Mouse (Mus musculus) G1E (cell line): ENCODE measurements around the gene Tanc2. TPM values are rescaled to one million over a fixed set of nuclear protein-coding genes. Genes with fewer than 3 reads are reported as not detected.

Source experiments
- ATAC-seq: 2 replicates; pipeline ENCODE4 v1.8.0; 2016; ENCODE audit warnings: mild to moderate bottlenecking; ENCODE audit not compliant: insufficient number of reproducible peaks, poor library complexity, low FRiP score, severe bottlenecking; ENCODE audit errors: extremely low read depth
- DNase-seq: peaks from one replicate; pipeline ENCODE4 v3.0.0; 2012; ENCODE audit warnings: low spot score
- H3K27me3 ChIP-seq: 2 replicates; pipeline ENCODE4 v1.6.1; 2012; ENCODE audit warnings: mild to moderate bottlenecking, low read length, inconsistent platforms; ENCODE audit not compliant: insufficient read depth
- H3K36me3 ChIP-seq: replicated peaks from 2 replicates; pipeline ENCODE3; 2012; ENCODE audit warnings: mild to moderate bottlenecking, inconsistent platforms
- H3K4me1 ChIP-seq: 2 replicates; pipeline ENCODE4 v1.6.1; 2012; ENCODE audit warnings: low read depth, low read length, inconsistent platforms, mixed read lengths; ENCODE audit not compliant: insufficient read depth
- H3K4me3 ChIP-seq: 2 replicates; pipeline ENCODE4 v1.5.1; 2012; ENCODE audit warnings: low read depth, mild to moderate bottlenecking, inconsistent platforms, low read length, moderate library complexity, mixed read lengths
- H3K9me3 ChIP-seq: replicated peaks from 2 replicates; pipeline ENCODE4 v1.6.1; 2012; ENCODE audit warnings: inconsistent platforms
- CTCF ChIP-seq: IDR thresholded peaks from 2 replicates; pipeline ENCODE4 v1.5.1; 2012; ENCODE audit warnings: low read depth, low read length, inconsistent platforms, mixed read lengths
- GATA1 ChIP-seq: IDR thresholded peaks from 2 replicates; pipeline ENCODE4 v1.6.1; 2012; ENCODE audit warnings: borderline replicate concordance, low read length, inconsistent platforms, mixed read lengths
- GATA2 ChIP-seq: IDR thresholded peaks from 2 replicates; pipeline ENCODE4 v1.6.1; 2012; ENCODE audit warnings: low read depth, low read length, inconsistent platforms, borderline replicate concordance
- POLR2AphosphoS5 ChIP-seq: IDR thresholded peaks from 2 replicates; pipeline ENCODE4 v1.6.1; 2012; ENCODE audit warnings: low read depth, low read length, inconsistent platforms; ENCODE audit not compliant: insufficient replicate concordance
- TAL1 ChIP-seq: conservative IDR thresholded peaks from 2 replicates; pipeline ENCODE4 v1.6.1; 2012; ENCODE audit warnings: low read depth, low read length, inconsistent platforms, mixed read lengths
- polyA plus RNA-seq: library from polyadenylated mRNA; stranded (reverse); fragments of >175 nt; gene quantifications from 2 replicates; pipeline ENCODE4 v1.2.3, GENCODE M21; 2012
- total RNA-seq, 2 experiments: library from RNA; stranded (forward) in 1 of 2; stranded (reverse) in 1 of 2; fragments of 200-1000 nt in 1 of 2; fragments of >200 nt in 1 of 2; fragmentation: Nextera tagmentation in 1 of 2; gene quantifications; 2 replicates each; pipeline ENCODE4 v1.2.3; 2014 to 2017

Tanc2 gene
- total and polyA plus RNA-seq, 3 experiments = 0.27 to 1.4 TPM; not detected in 1

DNA sequence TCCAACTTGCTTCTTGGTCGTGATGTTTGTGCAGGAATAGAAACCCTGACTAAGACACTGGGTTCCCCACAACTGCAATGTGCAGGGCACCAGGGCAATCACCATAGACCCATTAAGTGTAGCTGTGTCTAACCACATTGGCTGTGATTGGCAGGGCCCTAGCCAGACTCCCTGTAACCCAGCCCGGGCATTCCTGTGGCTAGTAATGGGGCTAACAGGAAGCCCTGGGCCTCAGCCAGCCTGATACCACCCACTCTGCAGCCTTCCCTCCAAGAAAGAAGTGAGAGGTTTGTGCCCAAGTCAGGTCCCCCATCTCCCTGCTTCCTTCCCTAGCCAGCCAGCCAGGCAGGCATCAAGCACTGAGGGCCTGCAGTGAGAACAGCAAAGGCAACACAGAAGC is 358.5 kb downstream of the Tanc2 start:
- H3K9me3 ChIP-seq = no peaks in the 10 kb centered on the region
- H3K4me1 ChIP-seq = no peaks in the 10 kb centered on the region
- no peak for DNase-seq
- H3K27me3 ChIP-seq = peaks cover 30% of the 10 kb centered on the region
- no peak for ATAC-seq
- TF ChIP-seq TAL1 (no peak), CTCF (no peak), POLR2AphosphoS5 (no peak), GATA2 (no peak), GATA1 (no peak)
- no peak overlapping the region for H3K4me3 ChIP-seq
- H3K36me3 ChIP-seq = no peaks in the 10 kb centered on the region

GRCm38 (mm10) chr11:105950519-105950918 is 360.7 kb downstream of the Tanc2 start:
- Histone ChIP-seq H3K4me1 (no peaks in the 10 kb centered on the region), H3K27me3 (peaks cover 24% of the 10 kb centered on the region), H3K4me3 (no peak overlapping the region), H3K9me3 (no peaks in the 10 kb centered on the region), H3K36me3 (no peaks in the 10 kb centered on the region)
- TF ChIP-seq GATA1 (no peak), TAL1 (no peak), GATA2 (no peak), POLR2AphosphoS5 (no peak), CTCF (no peak)
- ATAC-seq (no peak), DNase-seq (no peak)

GRCm38 (mm10) chr11:105951601-105952044 is 361.8 kb downstream of the Tanc2 start:
- Histone ChIP-seq H3K4me3 (no peak overlapping the region), H3K36me3 (no peaks in the 10 kb centered on the region), H3K27me3 (peaks cover 22% of the 10 kb centered on the region), H3K9me3 (no peaks in the 10 kb centered on the region), H3K4me1 (no peaks in the 10 kb centered on the region)
- DNase-seq (no peak), ATAC-seq (no peak)
- TF ChIP-seq CTCF (no peak), POLR2AphosphoS5 (no peak), GATA2 (no peak), TAL1 (no peak), GATA1 (no peak)

DNA sequence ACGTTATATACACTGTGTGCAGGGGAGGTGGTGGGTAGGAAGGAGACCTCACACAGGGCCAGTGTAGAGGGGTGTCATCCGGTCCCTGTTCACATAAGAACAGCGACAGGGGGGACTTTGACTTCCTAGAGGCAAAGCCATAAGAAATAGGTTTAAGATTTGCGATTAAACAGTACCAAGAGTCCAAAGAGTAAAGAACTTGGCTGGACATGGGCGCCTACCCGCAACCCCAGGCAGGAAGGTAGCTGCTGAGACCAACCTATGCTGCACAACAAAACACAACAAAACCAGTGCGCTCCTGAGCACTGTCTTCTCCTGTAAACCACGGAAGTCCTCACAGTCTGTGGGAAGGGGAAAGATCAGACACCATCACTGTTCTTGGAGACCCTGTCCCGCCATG is 362.3 kb downstream of the Tanc2 start:
- Histone ChIP-seq H3K9me3 (no peaks in the 10 kb centered on the region), H3K36me3 (no peaks in the 10 kb centered on the region), H3K4me3 (no peak overlapping the region), H3K27me3 (peaks cover 22% of the 10 kb centered on the region), H3K4me1 (no peaks in the 10 kb centered on the region)
- ATAC-seq (no peak), DNase-seq (no peak)
- no peak for TF ChIP-seq POLR2AphosphoS5
- TF ChIP-seq GATA1 = no peak
- no peak for TF ChIP-seq CTCF
- no peak for TF ChIP-seq GATA2
- no peak for TF ChIP-seq TAL1

- ATAC-seq = no peak
- peaks cover 18% of the 10 kb centered on the region for H3K27me3 ChIP-seq
- H3K4me1 ChIP-seq = no peaks in the 10 kb centered on the region
- no peaks in the 10 kb centered on the region for H3K36me3 ChIP-seq
- DNase-seq = no peak
- no peak for TF ChIP-seq GATA1
- TF ChIP-seq TAL1 = no peak
- TF ChIP-seq GATA2 = no peak
- no peak for TF ChIP-seq CTCF
- TF ChIP-seq POLR2AphosphoS5 = no peak
- no peaks in the 10 kb centered on the region for H3K9me3 ChIP-seq
- no peak within 1 kb of the TSS for H3K4me3 ChIP-seq
These were observed 363.2 kb downstream of the Tanc2 start, which contains the start of gene Cyb561 for GRCm38 (mm10) chr11:105952911-105953386. Gene Cyb561 (minus strand): TSS chr11:105953336.

GRCm38 (mm10) chr11:105953402-105953801 is 363.6 kb downstream of the Tanc2 start:
- Histone ChIP-seq H3K27me3 (peaks cover 15% of the 10 kb centered on the region), H3K9me3 (no peaks in the 10 kb centered on the region), H3K4me1 (no peaks in the 10 kb centered on the region), H3K36me3 (no peaks in the 10 kb centered on the region), H3K4me3 (no peak overlapping the region)
- no peak for ATAC-seq
- DNase-seq = no peak
- TF ChIP-seq TAL1 (no peak), POLR2AphosphoS5 (no peak), CTCF (no peak), GATA2 (no peak), GATA1 (no peak)
